Mouse (Mus musculus) left cerebral cortex, postnatal 10 days (tissue): Measurements from ENCODE around the gene Por. TPM values are rescaled to one million over a fixed set of nuclear protein-coding genes. Genes with fewer than 3 reads are reported as not detected.

Experiments used
- DNase-seq, 2 experiments: peaks; one replicate each; pipeline ENCODE4 v3.0.0; 2021 to 2022; ENCODE audit warnings: low spot score in 2 of 2, mixed read lengths in 1 of 2; ENCODE audit errors: extremely low spot score in 1 of 2
- intact Hi-C: fragments of 180-260 bp; cut with DNase I; formaldehyde crosslinking; loops from one replicate; pipeline ENCODE4 v1.15.1; 2025
- total RNA-seq, 2 experiments: library from RNA; stranded (reverse); gene quantifications; 2 replicates each; pipeline ENCODE4 v1.2.3; 2021

The Por gene
- total RNA-seq, 2 experiments from 2014 or later = 68.2 to 70.0 TPM

GRCm38 (mm10) chr5:135651536-135651935 is 18.3 kb upstream of the Por start:
- intact Hi-C loops = no loop called here
- no peak for DNase-seq

DNA sequence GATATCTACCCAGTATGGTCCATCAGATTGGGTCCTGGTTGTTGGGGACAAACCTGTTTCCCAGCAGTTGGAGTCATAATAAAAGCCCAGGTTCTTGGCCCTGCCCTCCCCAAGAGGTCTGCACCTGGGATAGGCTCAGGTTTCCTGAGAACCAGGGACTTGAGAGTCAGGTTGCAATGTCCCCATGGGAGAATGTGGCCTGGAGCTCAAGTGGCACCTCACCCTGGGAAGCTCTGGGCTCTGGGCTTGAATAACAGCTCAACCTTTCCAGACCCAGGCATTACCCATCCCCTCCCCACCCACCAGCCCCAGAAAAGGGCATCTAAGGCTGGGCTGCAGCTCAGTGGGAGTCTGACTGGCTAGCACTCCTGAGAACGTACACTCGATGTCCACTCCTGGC is 16.6 kb upstream of the Por start:
- no peak for DNase-seq
- intact Hi-C loops = no loop called here

GRCm38 (mm10) chr5:135656046-135656445 is 13.8 kb upstream of the Por start:
- intact Hi-C loops = no loop called here
- DNase-seq = no peak

DNA sequence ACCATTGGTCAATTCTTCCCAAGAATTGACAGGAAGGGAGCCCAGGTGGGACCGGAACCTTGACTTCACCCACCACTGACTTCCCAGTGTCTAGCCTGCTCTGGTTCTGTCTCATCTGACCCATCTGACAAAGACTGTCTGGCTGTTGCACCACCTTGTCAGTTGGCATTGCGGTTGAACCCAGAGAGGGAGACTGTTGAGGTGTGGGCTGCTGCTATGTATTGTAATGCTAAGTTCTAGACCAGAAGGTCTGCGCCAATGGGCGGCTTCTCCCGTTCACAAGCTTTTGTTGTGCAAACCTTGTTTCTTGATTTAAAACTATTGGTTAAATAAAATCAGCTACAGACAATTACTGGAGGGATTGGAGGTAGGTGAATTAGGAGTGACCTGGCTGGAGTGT is 12.7 kb upstream of the Por start:
- DNase-seq = no peak
- intact Hi-C loops = no loop called here

DNA sequence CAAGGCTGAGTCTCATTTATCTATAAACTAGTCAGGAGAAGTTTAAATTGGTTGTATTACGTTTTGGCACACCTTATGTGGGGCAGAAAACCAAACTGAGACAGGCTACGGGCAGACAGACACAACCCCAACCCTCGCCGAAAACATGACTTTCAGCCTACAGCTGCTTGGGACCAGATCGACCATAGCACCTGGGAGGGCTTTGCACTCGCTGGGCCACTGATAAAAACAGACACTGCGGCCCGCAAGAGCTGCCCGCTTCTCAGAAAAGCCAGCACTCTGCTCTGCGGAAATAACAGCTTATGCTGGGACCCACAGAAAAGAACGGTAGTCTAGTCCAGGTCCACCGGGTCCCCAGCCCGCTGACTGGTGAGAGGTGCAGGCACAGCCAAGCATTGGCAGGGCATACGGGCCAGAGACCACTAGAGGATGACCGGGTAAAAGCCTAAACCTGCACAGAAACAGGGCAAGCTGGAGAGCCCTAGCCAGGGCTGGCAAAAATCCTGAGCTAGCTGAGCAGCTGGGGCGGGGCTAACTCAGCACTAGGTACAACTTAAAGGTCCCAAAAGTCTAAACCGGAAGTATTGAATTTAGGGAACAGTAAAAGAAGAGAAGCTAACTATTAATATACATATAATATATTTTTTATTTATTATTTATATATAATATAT is 12.0 kb upstream of the Por start:
- intact Hi-C loops = no loop called here
- DNase-seq = no peak

GRCm38 (mm10) chr5:135659956-135660355 is 9.9 kb upstream of the Por start:
- DNase-seq = no peak
- intact Hi-C loops = no loop called here

DNA sequence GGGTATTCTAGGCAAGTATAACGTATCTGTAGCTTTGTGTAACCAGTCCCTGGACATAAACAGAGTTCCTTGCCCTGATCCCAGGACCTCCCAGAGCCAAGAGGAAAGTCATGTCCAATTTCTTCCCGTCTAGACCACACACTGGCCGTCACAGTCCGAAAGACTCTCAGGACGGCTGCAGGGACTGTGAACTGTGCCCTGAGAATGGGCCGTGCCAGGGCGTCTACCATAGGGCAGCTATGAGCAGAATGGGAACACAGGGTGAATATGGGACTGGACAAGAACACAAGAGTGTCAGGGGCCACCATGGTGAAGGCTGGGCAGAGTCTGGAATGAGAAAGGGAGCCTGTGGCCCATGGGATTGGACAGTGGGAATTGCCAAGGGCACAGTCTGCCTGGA is 9.3 kb upstream of the Por start:
- intact Hi-C loops = no loop called here
- no peak for DNase-seq

- intact Hi-C loops = no loop called here
These were observed 2.9 kb upstream of the Por start for GRCm38 (mm10) chr5:135666890-135667289.

DNA sequence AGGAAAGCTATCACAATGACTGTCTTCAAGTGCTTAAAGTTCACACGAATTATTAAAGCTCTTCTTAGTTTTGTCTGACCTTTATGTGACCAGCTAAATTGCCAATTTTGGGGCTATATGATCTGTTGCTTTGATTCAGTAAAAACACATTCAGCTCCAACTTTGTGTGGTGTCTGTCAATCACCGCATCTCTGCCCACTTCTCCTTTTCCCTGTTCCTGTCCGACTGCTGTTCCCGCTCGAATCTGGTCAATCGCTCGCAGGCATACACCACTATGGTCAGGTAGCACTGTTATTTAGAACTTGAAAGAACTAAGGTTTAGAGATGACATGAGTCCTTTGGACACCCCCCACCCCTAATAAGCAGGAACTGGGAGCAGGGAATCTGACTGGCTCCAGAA is 1.8 kb upstream of the Por start:
- no peak for DNase-seq
- intact Hi-C loops = no loop called here

More at GRCm38 (mm10) chr5:135666890-135667289, 2.9 kb upstream of the Por start:
- DNase-seq = no peak

- intact Hi-C loops = no loop called here
- DNase-seq = no peak
These were observed 1.0 kb downstream of the Por start for GRCm38 (mm10) chr5:135670881-135671280.

DNA sequence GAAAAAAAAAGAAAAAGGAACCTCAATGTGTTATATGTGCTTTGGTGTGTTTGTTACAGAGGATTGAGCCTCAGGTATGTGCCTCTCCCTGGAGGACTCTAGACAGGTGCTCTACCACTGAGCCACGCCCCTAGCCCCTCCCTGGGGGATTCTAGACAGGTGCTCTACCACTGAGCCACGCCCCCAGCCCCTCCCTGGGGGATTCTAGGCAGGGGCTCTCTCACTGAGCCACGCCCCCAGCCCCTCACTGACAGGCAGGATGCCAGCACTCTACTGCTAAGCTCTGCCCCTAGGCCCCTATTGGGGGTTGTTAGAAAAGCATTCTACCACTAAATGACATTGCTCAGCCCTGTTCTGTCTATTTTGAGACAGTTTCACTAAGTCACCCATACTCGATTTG is 2.7 kb downstream of the Por start:
- DNase-seq = no peak
- intact Hi-C loops = no loop called here

- intact Hi-C loops = no loop called here
- no peak for DNase-seq
These were observed 3.1 kb downstream of the Por start for GRCm38 (mm10) chr5:135672980-135673379.

- intact Hi-C loops = no loop called here
- DNase-seq = no peak
These were observed 4.5 kb downstream of the Por start for GRCm38 (mm10) chr5:135674349-135674775.

DNA sequence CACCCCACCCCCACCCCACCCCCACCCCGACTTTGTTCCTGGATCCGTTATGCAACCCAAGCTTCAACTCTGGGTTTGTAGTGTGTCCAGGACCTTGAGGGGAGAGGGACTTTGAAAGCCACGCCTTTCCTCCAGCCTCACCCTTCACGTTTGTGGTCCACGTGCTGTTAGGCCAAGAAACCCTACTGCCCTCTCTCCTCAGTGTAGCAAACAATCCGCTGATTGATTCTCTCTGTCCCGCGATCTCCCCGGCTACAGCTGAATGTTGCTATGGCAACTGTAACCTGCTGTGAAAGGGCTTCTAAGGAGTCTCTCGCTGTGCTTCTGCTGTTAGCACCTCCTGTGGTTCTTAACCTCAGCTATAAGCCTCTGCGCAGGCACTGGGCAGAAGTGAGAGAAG is 5.0 kb downstream of the Por start:
- DNase-seq = peak; percentile 77 to 84

DNA sequence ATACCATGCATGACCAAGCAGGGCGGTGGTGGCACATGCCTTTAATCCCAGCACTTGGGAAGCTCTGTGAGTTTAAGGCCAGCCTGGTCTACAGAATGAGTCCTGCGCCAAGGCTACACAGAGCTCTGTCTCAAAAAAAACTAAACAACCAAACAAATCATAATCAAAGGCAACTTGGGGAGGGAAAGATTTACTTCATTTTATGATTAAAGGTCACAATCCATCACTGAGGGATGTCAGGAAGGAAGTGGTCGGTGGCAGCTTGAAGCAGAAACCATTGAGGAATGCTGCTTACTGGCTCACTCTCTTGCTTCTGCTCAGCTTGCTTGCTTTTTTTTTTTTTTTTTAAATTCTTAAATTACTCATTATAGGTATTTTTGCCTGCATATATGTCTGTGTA is 6.9 kb downstream of the Por start:
- no peak for DNase-seq
- intact Hi-C loops = no loop called here

More for the DNA sequence above, 5.0 kb downstream of the Por start:
- intact Hi-C loops = no loop called here

DNA sequence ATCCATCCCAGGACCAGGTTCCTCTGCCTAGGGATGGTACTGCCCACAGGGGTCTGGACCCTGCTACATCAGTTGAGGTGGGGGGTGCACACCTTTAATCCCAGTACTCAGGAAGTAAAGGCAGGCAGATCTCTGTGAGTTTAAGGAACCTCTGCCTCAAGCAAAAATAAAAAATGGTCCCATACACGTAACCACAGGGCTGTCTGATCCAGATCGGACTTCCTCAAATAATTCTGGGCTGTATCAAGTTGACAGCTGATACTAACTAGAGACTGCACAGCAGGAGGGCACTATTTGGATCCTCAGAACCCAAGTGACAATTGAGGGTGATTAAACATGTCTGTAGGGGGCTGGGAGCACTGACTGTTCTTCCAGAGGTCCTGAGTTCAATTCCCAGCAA is 7.4 kb downstream of the Por start:
- no peak for DNase-seq
- intact Hi-C loops = no loop called here

DNA sequence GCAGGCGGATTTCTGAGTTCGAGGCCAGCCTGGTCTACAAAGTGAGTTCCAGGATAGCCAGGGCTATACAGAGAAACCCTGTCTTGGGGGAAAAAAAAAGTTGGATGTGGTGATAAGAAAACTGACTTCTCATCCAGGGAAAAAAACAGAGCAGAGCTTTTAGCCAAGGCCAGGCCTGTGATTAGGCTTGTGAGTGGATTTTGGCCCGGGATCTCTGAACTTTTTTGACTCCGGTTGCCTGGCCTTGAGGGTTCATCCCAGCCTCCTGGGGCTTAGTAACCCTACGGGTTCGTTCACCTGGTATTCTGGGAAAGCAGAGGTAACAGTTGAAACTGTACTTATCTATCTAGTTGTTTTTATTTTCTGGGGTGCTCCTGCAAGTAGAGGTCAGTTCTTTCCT is 8.6 kb downstream of the Por start:
- DNase-seq = no peak
- intact Hi-C loops = no loop called here

DNA sequence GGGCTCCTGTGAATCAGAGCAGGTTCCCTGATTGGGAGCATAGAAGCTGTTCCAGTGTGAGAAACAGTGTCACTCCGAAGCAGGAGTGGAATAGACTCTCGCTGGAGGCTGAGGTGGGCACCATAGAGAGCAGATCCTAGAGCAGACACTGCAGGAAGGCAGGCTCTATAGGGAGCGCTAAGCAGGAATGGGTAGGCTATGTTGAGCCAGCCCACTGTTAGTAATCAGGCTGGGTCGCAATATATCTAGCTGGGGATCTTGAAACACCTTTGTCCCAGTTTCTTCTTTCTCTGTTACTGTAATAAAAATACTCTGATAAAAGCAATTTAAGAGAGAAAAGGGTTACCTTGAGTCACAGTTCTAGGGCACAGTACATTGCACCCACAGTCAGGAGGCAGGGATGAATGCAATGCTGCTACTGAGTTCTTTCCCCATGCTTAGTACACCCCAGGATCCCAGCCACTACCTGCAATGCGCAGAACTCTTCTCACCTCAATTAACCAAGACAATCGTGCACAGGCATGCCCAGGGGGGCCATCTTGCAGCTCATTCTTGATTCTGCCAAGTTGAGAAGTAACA is 11.2 kb downstream of the Por start:
- intact Hi-C loops = no loop called here
- no peak for DNase-seq

DNA sequence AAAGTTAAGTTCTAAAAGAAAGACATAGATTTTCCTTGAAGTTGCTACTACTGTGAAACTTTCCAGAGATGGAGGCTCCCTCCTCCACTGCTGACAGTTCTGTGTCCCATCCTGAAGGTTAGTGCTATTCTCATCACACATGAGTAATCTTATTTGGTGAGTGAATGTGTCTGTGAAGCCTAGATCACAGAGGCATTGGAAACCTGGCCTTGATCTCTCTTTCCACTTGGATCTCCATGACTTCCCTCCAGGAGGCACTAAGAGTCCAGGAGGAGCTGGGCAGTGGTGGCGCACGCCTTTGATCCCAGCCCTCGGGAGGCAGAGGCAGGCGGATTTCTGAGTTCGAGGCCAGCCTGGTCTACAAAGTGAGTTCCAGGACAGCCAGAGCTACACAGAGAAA is 12.2 kb downstream of the Por start:
- DNase-seq = no peak
- intact Hi-C loops = no loop called here

- DNase-seq = no peak
- intact Hi-C loops = no loop called here
These were observed 13.2 kb downstream of the Por start for GRCm38 (mm10) chr5:135682942-135683570.
